Mouse (Mus musculus) kidney, postnatal 10 days (tissue): ENCODE data around the gene Nup210.
"Not testable (repeated sequence)": the region's sequence is repeated elsewhere in the genome, so short reads cannot be mapped to it uniquely, and the experiment has no call there.

Source experiments
- DNase-seq: peaks from one replicate; pipeline ENCODE4 v3.0.0; 2021; ENCODE audit warnings: mixed read lengths

Gene Nup210

GRCm38 (mm10) chr6:91137343-91137956 is 20.8 kb upstream of the Nup210 start:
- DNase-seq, result no peak

GRCm38 (mm10) chr6:91130856-91131255 is 14.2 kb upstream of the Nup210 start:
- no peak for DNase-seq

- no peak for DNase-seq
These were observed 12.4 kb upstream of the Nup210 start for GRCm38 (mm10) chr6:91128996-91129395.

- no peak for DNase-seq
These were observed 8.6 kb upstream of the Nup210 start for GRCm38 (mm10) chr6:91125228-91125585.

- DNase-seq, result no peak
These were observed 7.9 kb upstream of the Nup210 start for GRCm38 (mm10) chr6:91124286-91125227.

- DNase-seq, result no peak
These were observed 6.8 kb upstream of the Nup210 start for GRCm38 (mm10) chr6:91123453-91123852.

- not testable (repeated sequence) for DNase-seq
These were observed 4.5 kb upstream of the Nup210 start for GRCm38 (mm10) chr6:91121089-91121488.

- peak; percentile 33 for DNase-seq
These were observed 3.6 kb upstream of the Nup210 start for GRCm38 (mm10) chr6:91120206-91120605.

GRCm38 (mm10) chr6:91118526-91118925 is 1.9 kb upstream of the Nup210 start:
- DNase-seq, result no peak

GRCm38 (mm10) chr6:91117149-91117548 is 520 bp upstream of the Nup210 start:
- DNase-seq, result peak; percentile 38

GRCm38 (mm10) chr6:91115863-91116243 is 776 bp downstream of the Nup210 start:
- DNase-seq, result no peak

- DNase-seq, result no peak
These were observed 1.5 kb downstream of the Nup210 start for GRCm38 (mm10) chr6:91115158-91115557.

- DNase-seq, result no peak
These were observed 1.9 kb downstream of the Nup210 start for GRCm38 (mm10) chr6:91114716-91115115.

- DNase-seq, result no peak
These were observed 4.7 kb downstream of the Nup210 start for GRCm38 (mm10) chr6:91111954-91112252.

GRCm38 (mm10) chr6:91111141-91111953 is 5.3 kb downstream of the Nup210 start:
- DNase-seq, result no peak

- DNase-seq, result no peak
These were observed 6.2 kb downstream of the Nup210 start for GRCm38 (mm10) chr6:91110323-91111020.

- DNase-seq, result no peak
These were observed 7.1 kb downstream of the Nup210 start for GRCm38 (mm10) chr6:91109489-91109888.

- DNase-seq, result no peak
These were observed 7.6 kb downstream of the Nup210 start for GRCm38 (mm10) chr6:91108917-91109450.

GRCm38 (mm10) chr6:91108301-91108916 is 8.2 kb downstream of the Nup210 start:
- DNase-seq, result no peak

GRCm38 (mm10) chr6:91105400-91106129 is 11.1 kb downstream of the Nup210 start:
- peak; percentile 35 for DNase-seq

- peak; percentile 79 for DNase-seq
These were observed 11.7 kb downstream of the Nup210 start for GRCm38 (mm10) chr6:91104765-91105399.
